Mouse (Mus musculus) embryo, embryonic 10 days (tissue): ENCODE measurements around the gene Slc39a11.
A peak's percentile ranks its signal among the peaks of the same experiment; 100 is the strongest.

ENCODE experiments used
- DNase-seq: peaks from one replicate; pipeline ENCODE4 v3.0.0-alpha.2; 2015; ENCODE audit warnings: low spot score

Slc39a11 gene

GRCm38 (mm10) chr11:113338581-113338980 lies 311.3 kb downstream of the Slc39a11 start:
- peak; percentile 35 for DNase-seq

GRCm38 (mm10) chr11:113335706-113336105 lies 314.2 kb downstream of the Slc39a11 start:
- no peak for DNase-seq

GRCm38 (mm10) chr11:113334444-113334881 lies 315.4 kb downstream of the Slc39a11 start:
- DNase-seq: no peak

- DNase-seq: no peak
These were observed 316.3 kb downstream of the Slc39a11 start for GRCm38 (mm10) chr11:113333535-113333934.

GRCm38 (mm10) chr11:113330061-113330591 lies 319.8 kb downstream of the Slc39a11 start:
- DNase-seq: no peak

GRCm38 (mm10) chr11:113327499-113328062 lies 322.3 kb downstream of the Slc39a11 start:
- no peak for DNase-seq

GRCm38 (mm10) chr11:113326387-113327011 lies 323.4 kb downstream of the Slc39a11 start:
- DNase-seq: peak; percentile 82

GRCm38 (mm10) chr11:113321601-113322000 lies 328.3 kb downstream of the Slc39a11 start:
- DNase-seq: no peak

- no peak for DNase-seq
These were observed 340.5 kb downstream of the Slc39a11 start for GRCm38 (mm10) chr11:113309265-113309951.

- no peak for DNase-seq
These were observed 341.5 kb downstream of the Slc39a11 start for GRCm38 (mm10) chr11:113308256-113308941.

- no peak for DNase-seq
These were observed 346.7 kb downstream of the Slc39a11 start for GRCm38 (mm10) chr11:113303204-113303603.

GRCm38 (mm10) chr11:113299492-113299891 lies 350.4 kb downstream of the Slc39a11 start:
- DNase-seq: peak; percentile 41

GRCm38 (mm10) chr11:113297765-113298164 lies 352.1 kb downstream of the Slc39a11 start:
- DNase-seq: peak; percentile 92

- no peak for DNase-seq
These were observed 352.8 kb downstream of the Slc39a11 start for GRCm38 (mm10) chr11:113296912-113297625.

- peak; percentile 90 for DNase-seq
These were observed 353.7 kb downstream of the Slc39a11 start for GRCm38 (mm10) chr11:113296162-113296561.

GRCm38 (mm10) chr11:113294518-113294917 lies 355.4 kb downstream of the Slc39a11 start:
- peak; percentile 47 for DNase-seq

GRCm38 (mm10) chr11:113292906-113293614 lies 356.8 kb downstream of the Slc39a11 start:
- DNase-seq: no peak

- DNase-seq: peak; percentile 41
These were observed 357.8 kb downstream of the Slc39a11 start for GRCm38 (mm10) chr11:113291781-113292714.

- no peak for DNase-seq
These were observed 359.0 kb downstream of the Slc39a11 start for GRCm38 (mm10) chr11:113290911-113291310.
